Mouse (Mus musculus) lung, embryonic 16.5 days (tissue): ENCODE results near the gene Sgms2. TPM values are rescaled to one million over a fixed set of nuclear protein-coding genes. Genes with fewer than 3 reads are reported as not detected.
"Not testable (repeated sequence)": the region's sequence is repeated elsewhere in the genome, so short reads cannot be mapped to it uniquely, and the experiment has no call there.

ENCODE experiments used
- ATAC-seq: fragments of 200-750 bp; cut with Nextera tagmentation; 2 replicates; pipeline ENCODE4 v1.8.0; 2017; ENCODE audit warnings: low read depth, mild to moderate bottlenecking, moderate library complexity
- H3K27ac ChIP-seq: fragments of 300-500 bp; sonication (generic); 2 replicates; pipeline ENCODE4 v1.5.1; 2014; ENCODE audit warnings: mild to moderate bottlenecking, control low read depth, low read length
- H3K27me3 ChIP-seq: fragments of 300-500 bp; sonication (generic); 2 replicates; pipeline ENCODE4 v1.6.1; 2014; ENCODE audit warnings: low read depth, low read length, mixed read lengths; ENCODE audit not compliant: control insufficient read depth, insufficient read depth
- H3K36me3 ChIP-seq: fragments of 300-500 bp; sonication (generic); 2 replicates; pipeline ENCODE4 v1.6.1; 2014; ENCODE audit warnings: low read length; ENCODE audit not compliant: control insufficient read depth, insufficient read depth
- H3K4me1 ChIP-seq: fragments of 300-500 bp; sonication (generic); replicated peaks from 2 replicates; pipeline ENCODE4 v1.6.1; 2014; ENCODE audit warnings: low read length, mixed read lengths; ENCODE audit not compliant: control insufficient read depth, insufficient read depth
- H3K4me2 ChIP-seq: fragments of 300-500 bp; sonication (generic); 2 replicates; pipeline ENCODE4 v1.6.1; 2014; ENCODE audit warnings: low read depth, low read length, control low read depth
- H3K4me3 ChIP-seq: fragments of 300-500 bp; sonication (generic); 2 replicates; pipeline ENCODE4 v1.5.1; 2014; ENCODE audit warnings: mild to moderate bottlenecking, low read length, control low read depth
- H3K9ac ChIP-seq: fragments of 300-500 bp; sonication (generic); 2 replicates; pipeline ENCODE4 v1.6.1; 2014; ENCODE audit warnings: low read length, control low read depth
- H3K9me3 ChIP-seq: fragments of 300-500 bp; sonication (generic); 2 replicates; pipeline ENCODE4 v1.6.1; 2016; ENCODE audit warnings: low read length; ENCODE audit not compliant: control insufficient read depth
- WGBS: fragments of 180-500 bp; shearing (Covaris S2); extraction: QIAGEN DNeasy Blood & Tissue Kit; methylation state at CpG from one replicate; pipeline ENCODE4 v1.1.7; 2014; 5-methylcytosine and 5-hydroxymethylcytosine counted together
- polyA plus RNA-seq: library from polyadenylated mRNA; unstranded; fragments of >200 nt; fragmentation: Nextera tagmentation; extraction: Ambion mirVana; gene quantifications from 2 replicates; pipeline ENCODE4 v1.2.1, GENCODE M21; 2015

Gene Sgms2
- polyA plus RNA-seq, 1 experiment from 2014 or later = 4.0 TPM

DNA sequence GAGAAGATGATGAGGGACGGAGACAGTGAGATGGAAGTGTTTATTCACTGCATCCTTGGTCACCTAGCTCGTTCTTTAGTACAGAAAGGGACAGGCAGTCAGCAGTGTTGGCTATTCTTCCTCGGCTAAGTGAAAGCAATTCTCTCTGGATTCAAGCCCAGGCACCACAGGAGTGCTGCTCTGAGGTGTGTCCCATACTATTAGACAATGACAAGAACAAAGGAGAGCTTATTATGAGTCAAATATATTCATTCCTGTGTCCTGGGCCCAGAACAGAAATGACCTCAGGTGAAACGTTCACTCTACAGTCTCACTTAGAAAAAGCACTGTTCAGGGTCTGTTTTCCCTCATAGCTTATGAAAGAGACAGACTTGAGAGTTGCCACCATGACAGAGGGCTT is 151.9 kb downstream of the Sgms2 start:
- H3K9me3 ChIP-seq = no peaks in the 10 kb centered on the region
- no peaks in the 10 kb centered on the region for H3K27me3 ChIP-seq
- no peak overlapping the region for H3K4me2 ChIP-seq
- 77% methylated on average over 4 of the region's 4 CpGs for WGBS
- H3K9ac ChIP-seq = no peak overlapping the region
- no peak for ATAC-seq
- H3K36me3 ChIP-seq = no peaks in the 10 kb centered on the region
- no peak overlapping the region for H3K4me3 ChIP-seq
- H3K27ac ChIP-seq = no peak overlapping the region
- H3K4me1 ChIP-seq = peaks cover 4% of the 10 kb centered on the region; the same call in 1 of the 2 replicates

DNA sequence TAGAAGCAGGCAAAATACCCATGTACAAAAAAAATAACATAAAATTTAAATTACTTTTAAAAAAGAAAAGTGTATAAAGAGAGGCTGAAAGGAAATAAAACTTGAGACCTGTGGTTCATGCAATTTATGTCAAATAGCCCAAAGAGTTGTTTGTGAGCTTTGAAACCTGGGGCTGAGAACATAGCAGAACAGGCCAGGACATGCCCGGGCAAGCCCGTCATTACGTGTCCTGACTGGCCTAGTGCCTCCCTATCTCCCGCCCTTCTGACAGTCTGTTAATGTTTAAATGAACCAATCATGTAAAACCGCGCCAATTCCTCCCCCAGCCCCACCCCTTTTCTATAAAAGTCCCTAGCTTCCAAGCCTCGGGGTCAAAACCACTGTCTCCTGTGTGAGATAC is 153.5 kb downstream of the Sgms2 start:
- not testable (repeated sequence) for H3K4me3 ChIP-seq, H3K4me1 ChIP-seq, H3K9me3 ChIP-seq, H3K36me3 ChIP-seq, H3K4me2 ChIP-seq, H3K27me3 ChIP-seq, ATAC-seq, H3K9ac ChIP-seq, H3K27ac ChIP-seq
- 100% methylated on average over 4 of the region's 7 CpGs for WGBS

DNA sequence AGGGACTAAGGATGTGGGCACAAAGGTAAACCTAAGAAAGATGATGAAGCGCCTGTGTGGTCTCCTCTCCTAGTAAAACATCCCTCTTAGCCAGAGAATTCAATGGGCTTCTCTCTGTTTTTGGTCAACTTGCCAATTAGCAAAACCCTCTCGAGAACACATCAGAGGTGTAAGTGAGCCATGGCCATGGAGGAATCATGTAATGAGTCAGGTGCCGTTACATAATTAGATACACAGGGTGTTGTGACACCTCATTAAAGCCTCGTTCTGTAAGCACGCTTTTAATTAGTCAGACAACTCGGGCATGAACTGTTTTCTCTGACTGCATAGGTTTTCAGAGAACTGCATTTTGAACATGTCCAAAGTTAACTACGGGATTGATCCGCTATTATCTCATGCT is 154.6 kb downstream of the Sgms2 start:
- ATAC-seq = no peak
- H3K4me1 ChIP-seq = peaks cover 9% of the 10 kb centered on the region; the same call in 1 of the 2 replicates
- no peaks in the 10 kb centered on the region for H3K36me3 ChIP-seq
- H3K4me2 ChIP-seq = no peak overlapping the region
- no peaks in the 10 kb centered on the region for H3K27me3 ChIP-seq
- H3K9me3 ChIP-seq = no peaks in the 10 kb centered on the region
- no peak overlapping the region for H3K9ac ChIP-seq
- no peak overlapping the region for H3K4me3 ChIP-seq
- no peak overlapping the region for H3K27ac ChIP-seq
- WGBS = 80% methylated on average over 8 of the region's 8 CpGs

DNA sequence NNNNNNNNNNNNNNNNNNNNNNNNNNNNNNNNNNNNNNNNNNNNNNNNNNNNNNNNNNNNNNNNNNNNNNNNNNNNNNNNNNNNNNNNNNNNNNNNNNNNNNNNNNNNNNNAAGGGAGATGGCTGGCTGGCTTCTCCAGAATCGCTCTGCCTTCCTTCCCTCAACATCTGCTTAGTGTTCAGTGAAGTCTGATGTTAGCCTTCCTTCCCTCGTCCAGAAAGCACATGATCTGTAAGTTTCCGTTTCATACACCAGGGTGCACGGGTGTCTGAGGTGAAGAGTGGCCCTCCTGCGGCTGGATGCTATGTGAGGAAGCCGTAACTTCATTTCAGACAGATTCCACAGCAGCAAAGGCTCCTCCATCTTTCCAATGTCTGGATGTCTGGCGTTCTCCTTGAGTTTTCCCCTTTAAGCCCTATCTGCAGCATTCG is 156.1 kb downstream of the Sgms2 start:
- no peak overlapping the region for H3K9ac ChIP-seq
- H3K4me3 ChIP-seq = no peak overlapping the region
- no peak overlapping the region for H3K27ac ChIP-seq
- ATAC-seq = no peak
- WGBS = 64% methylated on average over 8 of the region's 8 CpGs
- no peaks in the 10 kb centered on the region for H3K36me3 ChIP-seq
- H3K4me2 ChIP-seq = peak overlapping the region; percentile 36; the same call in 1 of the 2 replicates
- no peaks in the 10 kb centered on the region for H3K27me3 ChIP-seq
- peaks cover 9% of the 10 kb centered on the region; the same call in 1 of the 2 replicates for H3K4me1 ChIP-seq
- no peaks in the 10 kb centered on the region for H3K9me3 ChIP-seq

DNA sequence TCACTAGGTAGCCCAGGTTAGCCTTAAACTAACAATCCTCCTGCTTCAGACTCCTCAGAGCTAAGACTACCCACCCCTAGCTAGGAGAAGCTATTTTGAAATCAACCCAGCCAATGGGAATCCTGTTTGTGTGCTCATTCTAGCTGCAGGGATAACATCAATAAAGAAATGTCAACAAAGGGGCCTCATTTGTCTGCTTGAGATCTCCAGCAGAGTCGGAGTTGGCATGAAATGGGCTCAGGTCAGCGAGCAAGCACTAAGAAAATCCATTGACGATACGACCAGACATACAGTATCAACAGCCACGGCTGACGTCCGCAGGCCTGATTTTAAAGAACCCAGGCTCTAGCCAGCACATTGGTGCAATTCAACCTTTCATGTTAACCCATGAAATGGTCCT is 164.0 kb downstream of the Sgms2 start:
- no peak overlapping the region for H3K4me3 ChIP-seq
- H3K9ac ChIP-seq = no peak overlapping the region
- no peak overlapping the region for H3K4me2 ChIP-seq
- H3K27ac ChIP-seq = no peak overlapping the region
- H3K27me3 ChIP-seq = no peaks in the 10 kb centered on the region
- 49% methylated on average over 7 of the region's 7 CpGs for WGBS
- no peaks in the 10 kb centered on the region for H3K9me3 ChIP-seq
- H3K36me3 ChIP-seq = 0 out of 2 replicates have a peak, but pooled peaks cover 3% of the 10 kb centered on the region
- H3K4me1 ChIP-seq = no peaks in the 10 kb centered on the region
- no peak for ATAC-seq

DNA sequence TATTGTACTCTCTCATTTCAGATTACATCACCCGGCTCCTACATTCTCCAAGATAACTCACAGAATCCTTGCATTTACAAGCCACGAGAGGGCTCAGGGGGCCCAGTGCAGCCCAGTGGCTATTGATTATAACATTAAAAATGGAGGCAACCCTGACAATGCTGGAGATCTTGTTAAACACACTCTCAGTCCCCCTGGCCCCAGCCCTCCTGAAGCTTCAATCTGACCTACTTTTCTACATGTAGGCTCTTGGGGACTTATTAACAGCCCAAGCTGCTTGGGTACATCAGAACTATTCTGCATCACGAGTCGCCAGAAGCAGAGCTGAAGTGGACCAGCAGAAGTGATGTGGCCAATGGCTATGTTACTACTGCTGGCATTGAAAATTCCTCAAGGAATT is 164.6 kb downstream of the Sgms2 start:
- 78% methylated on average over 4 of the region's 4 CpGs for WGBS
- Histone ChIP-seq H3K4me3 (no peak overlapping the region), H3K36me3 (0 out of 2 replicates have a peak, but pooled peaks cover 3% of the 10 kb centered on the region), H3K9ac (no peak overlapping the region), H3K27ac (no peak overlapping the region), H3K4me2 (no peak overlapping the region), H3K4me1 (no peaks in the 10 kb centered on the region), H3K27me3 (no peaks in the 10 kb centered on the region), H3K9me3 (no peaks in the 10 kb centered on the region)
- ATAC-seq = no peak

DNA sequence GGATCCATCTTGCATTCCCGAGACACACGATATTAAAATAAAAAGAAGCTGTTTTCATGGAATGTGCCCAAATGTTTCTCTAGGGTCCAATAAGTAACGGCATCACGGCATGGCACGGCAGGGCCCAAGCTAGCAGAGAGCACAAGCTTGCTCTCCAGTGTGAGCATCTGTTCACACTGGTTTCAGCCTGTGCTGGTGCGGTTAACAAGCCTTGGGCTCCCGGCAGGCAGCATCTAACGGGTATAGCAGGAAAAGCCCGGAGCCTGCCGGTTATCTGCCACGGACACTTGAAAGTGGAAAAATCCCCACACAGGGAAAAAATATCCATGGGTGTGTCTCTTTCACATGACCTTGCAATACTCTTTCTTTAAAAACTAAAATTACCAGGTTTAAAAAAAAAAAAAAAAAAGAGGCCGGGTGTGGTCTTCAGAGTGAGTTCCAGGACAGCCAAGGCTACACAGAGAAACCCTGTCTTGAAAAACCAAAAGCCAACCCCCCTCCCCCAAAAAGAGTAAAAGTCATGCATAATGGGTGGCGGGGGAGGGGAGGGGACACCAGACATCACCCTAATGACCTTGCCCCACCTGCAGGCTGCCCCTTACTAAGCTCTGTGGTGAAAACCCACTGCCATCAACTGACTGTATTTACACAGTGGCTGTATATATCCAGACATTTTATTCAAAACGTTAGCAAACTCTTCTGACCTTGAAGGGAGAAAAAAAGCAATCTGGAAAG is 169.0 kb downstream of the Sgms2 start:
- 69% methylated on average over 14 of the region's 14 CpGs for WGBS

DNA sequence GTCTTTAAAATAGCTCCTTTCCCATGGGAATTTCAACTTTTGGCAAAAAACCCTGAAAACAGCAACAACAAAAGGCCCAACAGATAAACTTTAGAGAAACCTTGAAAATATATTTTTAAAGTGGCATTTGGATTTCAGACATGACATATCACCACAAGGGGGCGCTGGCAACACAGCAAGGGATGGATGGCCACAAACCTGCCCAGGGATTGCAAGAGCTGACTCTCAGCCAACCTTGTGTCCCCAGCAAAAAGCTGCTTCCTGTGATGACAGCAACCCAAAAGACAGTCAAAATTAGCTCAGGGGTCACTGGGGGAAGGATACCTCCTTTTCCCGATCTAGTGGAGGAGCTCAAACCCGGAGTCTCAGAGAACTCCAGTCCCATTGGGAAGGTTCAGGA is 171.0 kb downstream of the Sgms2 start:
- H3K4me2 ChIP-seq = no peak overlapping the region
- peak; percentile 28; the same call in 1 of the 2 replicates for ATAC-seq
- no peaks in the 10 kb centered on the region for H3K27me3 ChIP-seq
- H3K9ac ChIP-seq = no peak overlapping the region
- no peaks in the 10 kb centered on the region for H3K4me1 ChIP-seq
- 5% methylated on average over 3 of the region's 3 CpGs for WGBS
- H3K9me3 ChIP-seq = no peaks in the 10 kb centered on the region
- no peak overlapping the region for H3K27ac ChIP-seq
- H3K4me3 ChIP-seq = no peak overlapping the region
- H3K36me3 ChIP-seq = no peaks in the 10 kb centered on the region

More for the DNA sequence above, 169.0 kb downstream of the Sgms2 start:
- H3K27me3 ChIP-seq = no peaks in the 10 kb centered on the region
- H3K27ac ChIP-seq = no peak overlapping the region
- no peak overlapping the region for H3K9ac ChIP-seq
- no peak overlapping the region for H3K4me2 ChIP-seq
- no peak for ATAC-seq
- no peaks in the 10 kb centered on the region for H3K4me1 ChIP-seq
- no peaks in the 10 kb centered on the region for H3K36me3 ChIP-seq
- H3K9me3 ChIP-seq = no peaks in the 10 kb centered on the region
- no peak overlapping the region for H3K4me3 ChIP-seq

DNA sequence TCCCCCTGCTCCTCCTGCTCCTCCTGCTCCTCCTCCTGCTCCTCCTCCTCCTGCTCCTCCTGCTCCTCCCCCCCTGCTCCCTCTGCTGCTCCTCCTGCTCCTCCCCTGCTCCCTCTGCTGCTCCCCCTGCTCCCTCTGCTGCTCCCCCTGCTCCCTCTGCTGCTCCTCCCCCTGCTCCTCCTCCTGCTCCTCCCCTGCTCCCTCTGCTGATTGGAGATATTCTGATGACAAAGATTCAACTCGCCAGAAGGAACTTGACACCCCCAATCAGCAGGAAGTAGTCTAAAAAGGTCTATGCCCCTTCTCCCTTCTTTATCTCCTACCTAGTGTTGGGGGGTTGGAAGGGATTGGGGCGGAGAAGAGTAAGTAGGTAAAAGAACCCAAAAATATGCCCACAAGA is 173.0 kb downstream of the Sgms2 start:
- no peaks in the 10 kb centered on the region for H3K36me3 ChIP-seq
- no peak overlapping the region for H3K9ac ChIP-seq
- no peak for ATAC-seq
- no peak overlapping the region for H3K27ac ChIP-seq
- H3K4me1 ChIP-seq = no peaks in the 10 kb centered on the region
- H3K27me3 ChIP-seq = no peaks in the 10 kb centered on the region
- no peak overlapping the region for H3K4me2 ChIP-seq
- no peak overlapping the region for H3K4me3 ChIP-seq
- 53% methylated on average over 2 of the region's 2 CpGs for WGBS
- no peaks in the 10 kb centered on the region for H3K9me3 ChIP-seq
